Mouse (Mus musculus): ENCODE measurements around the gene Boc. TPM values are rescaled to one million over a fixed set of nuclear protein-coding genes. Genes with fewer than 3 reads are reported as not detected.

Boc gene
- polyA plus RNA-seq (2014; fragmentation: Illumina TruSeq; extraction: RNeasy Lipid Tissue Mini Kit (QIAGEN cat#74804); ENCODE audit: low read depth, low replicate concordance), result not detected

GRCm38 (mm10) chr16:44558471-44559329, at the start of gene Boc:
TSS of gene Boc (minus strand) at chr16:44558897.

Other genes with a start within 250 kb of the Boc start
- gene Sidt1, start 225.7 kb downstream of the Boc start, polyA plus RNA-seq (2014; fragmentation: Illumina TruSeq; extraction: RNeasy Lipid Tissue Mini Kit (QIAGEN cat#74804); ENCODE audit: low read depth, low replicate concordance), result not detected
- gene Spice1, start 211.8 kb downstream of the Boc start, polyA plus RNA-seq (2014; fragmentation: Illumina TruSeq; extraction: RNeasy Lipid Tissue Mini Kit (QIAGEN cat#74804); ENCODE audit: low read depth, low replicate concordance), result 4.3 TPM
- not detected for gene Cfap44, start 164.1 kb downstream of the Boc start, polyA plus RNA-seq (2014; fragmentation: Illumina TruSeq; extraction: RNeasy Lipid Tissue Mini Kit (QIAGEN cat#74804); ENCODE audit: low read depth, low replicate concordance)
- 5.0 TPM for gene Nepro, start 165.4 kb upstream of the Boc start, polyA plus RNA-seq (2014; fragmentation: Illumina TruSeq; extraction: RNeasy Lipid Tissue Mini Kit (QIAGEN cat#74804); ENCODE audit: low read depth, low replicate concordance)
- gene Gtpbp8, start 187.5 kb upstream of the Boc start, polyA plus RNA-seq (2014; fragmentation: Illumina TruSeq; extraction: RNeasy Lipid Tissue Mini Kit (QIAGEN cat#74804); ENCODE audit: low read depth, low replicate concordance), result 35.3 TPM
- 2.4 TPM for gene Cd200r1, start 206.8 kb upstream of the Boc start, polyA plus RNA-seq (2014; fragmentation: Illumina TruSeq; extraction: RNeasy Lipid Tissue Mini Kit (QIAGEN cat#74804); ENCODE audit: low read depth, low replicate concordance)